Mouse (Mus musculus) forebrain, embryonic 11.5 days (tissue): ENCODE results near the gene Sgcd. TPM values are rescaled to one million over a fixed set of nuclear protein-coding genes. Genes with fewer than 3 reads are reported as not detected.
A peak's percentile ranks its signal among the peaks of the same experiment; 100 is the strongest.

Experiments
- ATAC-seq: fragments of 200-750 bp; cut with Nextera tagmentation; replicated peaks from 2 replicates; pipeline ENCODE4 v1.8.0; 2017; ENCODE audit warnings: moderate TSS enrichment; ENCODE audit not compliant: low FRiP score
- DNase-seq: peaks from one replicate; pipeline ENCODE4 v3.0.0-alpha.2; 2017; ENCODE audit warnings: low spot score
- H3K27ac ChIP-seq: fragments of 300-500 bp; sonication (generic); 2 replicates; pipeline ENCODE4 v1.5.1; 2014; ENCODE audit warnings: low read depth, low read length
- H3K27me3 ChIP-seq: fragments of 300-500 bp; sonication (generic); 2 replicates; pipeline ENCODE4 v1.6.1; 2014; ENCODE audit warnings: mild to moderate bottlenecking, low read length, mixed read lengths; ENCODE audit not compliant: control insufficient read depth, insufficient read depth
- H3K36me3 ChIP-seq: fragments of 300-500 bp; sonication (generic); 2 replicates; pipeline ENCODE4 v1.6.1; 2014; ENCODE audit warnings: mild to moderate bottlenecking, low read length, moderate library complexity, mixed read lengths; ENCODE audit not compliant: control insufficient read depth, insufficient read depth
- H3K4me1 ChIP-seq: fragments of 300-500 bp; sonication (generic); replicated peaks from 2 replicates; pipeline ENCODE4 v1.6.1; 2014; ENCODE audit warnings: low read length, mixed read lengths; ENCODE audit not compliant: control insufficient read depth, insufficient read depth
- H3K4me2 ChIP-seq: fragments of 300-500 bp; sonication (generic); 2 replicates; pipeline ENCODE4 v1.6.1; 2014; ENCODE audit warnings: low read depth, mild to moderate bottlenecking, low read length, moderate library complexity, mixed read lengths; ENCODE audit not compliant: severe bottlenecking
- H3K4me3 ChIP-seq: fragments of 300-500 bp; sonication (generic); 2 replicates; pipeline ENCODE4 v1.5.1; 2014; ENCODE audit warnings: low read depth, low read length
- H3K9ac ChIP-seq: fragments of 300-500 bp; sonication (generic); 2 replicates; pipeline ENCODE4 v1.6.1; 2014; ENCODE audit warnings: low read length
- H3K9me3 ChIP-seq: fragments of 300-500 bp; sonication (generic); 2 replicates; pipeline ENCODE4 v1.6.1; 2016; ENCODE audit warnings: low read length, mixed read lengths; ENCODE audit not compliant: control insufficient read depth
- WGBS: fragments of 180-500 bp; shearing (Covaris S2); extraction: QIAGEN DNeasy Blood & Tissue Kit; methylation state at CpG from one replicate; pipeline ENCODE4 v1.1.7; 2014; 5-methylcytosine and 5-hydroxymethylcytosine counted together
- polyA plus RNA-seq: library from polyadenylated mRNA; unstranded; fragments of >200 nt; fragmentation: Nextera tagmentation; extraction: Ambion mirVana; gene quantifications from 2 replicates; pipeline ENCODE4 v1.2.1, GENCODE M21; 2014

Sgcd gene
- polyA plus RNA-seq, 1 experiment from 2014 or later, result 2.3 TPM

DNA sequence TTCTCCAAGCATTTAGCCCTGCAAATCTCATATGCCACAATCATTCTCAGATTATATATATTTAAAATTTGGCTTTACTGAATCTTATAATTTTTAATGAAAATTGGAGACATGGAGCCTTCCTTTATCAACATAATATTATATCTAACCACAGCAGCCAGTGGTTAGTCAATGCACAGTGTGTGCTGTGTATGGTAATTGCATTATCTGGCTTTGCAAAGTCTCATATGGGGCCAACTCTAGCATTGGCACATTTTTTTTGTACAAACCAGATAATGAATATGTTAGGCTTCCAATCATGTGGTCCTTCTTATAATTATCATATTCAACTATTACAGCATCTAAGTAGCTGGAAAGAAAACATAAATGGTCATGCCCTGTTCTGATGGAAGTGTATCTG is 599.4 kb downstream of the Sgcd start:
- H3K4me2 ChIP-seq, result no peak overlapping the region
- no peak overlapping the region for H3K9ac ChIP-seq
- DNase-seq (no peak), ATAC-seq (no peak)
- no peaks in the 10 kb centered on the region for H3K36me3 ChIP-seq
- no peaks in the 10 kb centered on the region for H3K9me3 ChIP-seq
- no peak overlapping the region for H3K4me3 ChIP-seq
- no peaks in the 10 kb centered on the region for H3K27me3 ChIP-seq
- H3K27ac ChIP-seq, result no peak overlapping the region
- H3K4me1 ChIP-seq, result no peaks in the 10 kb centered on the region

DNA sequence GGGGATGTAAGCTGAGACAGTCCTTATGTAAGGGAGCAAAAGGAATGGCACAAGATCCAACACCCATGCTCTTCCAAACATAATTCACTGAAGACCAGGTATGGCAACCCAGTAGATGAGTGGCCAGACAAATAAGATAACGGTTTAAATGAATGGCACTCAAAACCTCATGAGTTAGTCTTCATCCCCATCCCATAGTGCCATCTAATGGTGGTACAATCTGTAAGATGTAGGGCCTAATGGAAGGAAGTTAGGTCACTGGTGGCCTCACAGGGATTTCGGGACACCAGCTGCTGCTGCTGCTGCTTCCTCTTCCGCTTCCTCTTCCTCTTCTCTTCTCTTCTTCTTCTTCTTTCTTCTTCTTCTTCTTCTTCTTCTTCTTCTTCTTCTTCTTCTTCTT is 601.0 kb downstream of the Sgcd start:
- 88% methylated on average over 3 of the region's 3 CpGs for WGBS
- Histone ChIP-seq H3K27ac (no peak overlapping the region), H3K27me3 (no peaks in the 10 kb centered on the region), H3K4me2 (no peak overlapping the region), H3K9me3 (no peaks in the 10 kb centered on the region), H3K36me3 (no peaks in the 10 kb centered on the region), H3K4me3 (no peak overlapping the region), H3K9ac (no peak overlapping the region), H3K4me1 (no peaks in the 10 kb centered on the region)
- no peak for DNase-seq
- no peak for ATAC-seq

DNA sequence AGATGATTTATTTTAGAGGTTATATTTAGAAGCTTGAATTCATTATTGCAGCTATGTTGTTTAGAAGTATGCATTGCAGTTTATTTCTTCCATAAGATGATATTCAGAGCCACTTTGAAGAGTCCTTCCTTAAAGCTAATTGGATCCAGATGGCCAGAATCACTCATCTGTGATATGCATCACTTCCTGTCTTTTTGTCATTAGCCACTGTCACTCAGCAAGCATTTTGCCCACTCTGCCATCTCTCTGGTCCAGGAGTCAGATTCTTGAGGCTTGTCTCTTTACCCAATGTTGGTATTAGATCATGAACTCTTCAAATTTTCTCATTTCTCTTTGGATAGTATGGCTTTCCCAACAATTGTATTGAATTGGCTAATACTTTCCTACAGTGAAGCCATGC is 602.6 kb downstream of the Sgcd start:
- Histone ChIP-seq H3K4me2 (no peak overlapping the region), H3K27me3 (no peaks in the 10 kb centered on the region), H3K27ac (no peak overlapping the region), H3K4me1 (0 out of 2 replicates have a peak, but pooled peaks cover 2% of the 10 kb centered on the region), H3K4me3 (no peak overlapping the region), H3K9ac (no peak overlapping the region), H3K9me3 (no peaks in the 10 kb centered on the region), H3K36me3 (no peaks in the 10 kb centered on the region)
- DNase-seq (no peak), ATAC-seq (no peak)

GRCm38 (mm10) chr11:47379630-47379958 is 609.2 kb downstream of the Sgcd start:
- peak; percentile 53 for ATAC-seq
- Histone ChIP-seq H3K27me3 (no peaks in the 10 kb centered on the region), H3K36me3 (no peaks in the 10 kb centered on the region), H3K4me3 (no peak overlapping the region), H3K27ac (no peak overlapping the region), H3K9me3 (no peaks in the 10 kb centered on the region), H3K9ac (peak overlapping the region; percentile 54; the same call in 1 of the 2 replicates), H3K4me2 (no peak overlapping the region), H3K4me1 (peaks cover 6% of the 10 kb centered on the region; the same call in 1 of the 2 replicates)
- WGBS, result 41% methylated on average over 4 of the region's 4 CpGs
- no peak for DNase-seq

DNA sequence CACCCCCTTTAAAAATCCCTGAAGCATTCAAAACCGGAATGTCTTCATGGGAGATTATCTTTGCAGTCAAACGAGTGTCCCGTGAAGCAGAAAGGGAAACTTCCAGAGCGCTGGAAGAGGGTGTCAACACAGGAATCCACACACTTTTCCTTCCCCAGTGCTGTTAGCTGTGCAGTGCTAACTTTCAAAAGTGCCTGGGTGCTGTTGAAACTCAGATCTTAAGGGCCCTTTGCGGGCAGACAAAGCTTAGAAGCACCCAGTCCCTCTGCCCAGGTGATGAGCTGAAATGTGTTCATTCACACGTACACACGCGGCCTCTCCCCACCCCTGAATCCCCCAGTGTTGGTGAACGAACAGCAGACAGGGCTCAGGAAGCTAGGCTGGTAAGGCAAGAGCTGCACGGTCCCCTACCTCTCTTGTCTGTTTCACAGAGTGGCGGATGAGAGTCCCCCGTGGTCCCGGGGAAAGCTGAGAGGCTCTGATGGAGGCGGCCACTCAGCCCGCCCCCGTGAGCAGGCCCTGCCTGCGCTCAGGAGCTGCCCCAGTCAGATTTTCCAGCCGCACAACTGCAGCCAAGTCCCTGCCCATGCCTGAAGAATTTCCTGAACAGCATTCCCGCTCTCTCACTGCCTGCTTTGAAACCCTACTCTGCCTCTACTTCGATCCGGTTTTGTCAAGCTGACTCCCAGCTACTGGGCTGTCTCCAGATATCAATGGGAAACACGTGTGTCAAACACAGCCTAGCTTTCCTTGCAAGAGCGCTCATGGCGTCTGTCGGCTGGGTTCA is 609.7 kb downstream of the Sgcd start:
- peak overlapping the region; percentile 9; the same call in 1 of the 2 replicates for H3K4me3 ChIP-seq
- WGBS, result 15% methylated on average over 25 of the region's 25 CpGs
- ATAC-seq (peak; percentile 82), DNase-seq (peak; percentile 76)
- H3K4me2 ChIP-seq, result peak overlapping the region; percentile 45
- no peak overlapping the region for H3K27ac ChIP-seq
- H3K27me3 ChIP-seq, result no peaks in the 10 kb centered on the region
- H3K4me1 ChIP-seq, result peaks cover 6% of the 10 kb centered on the region; the same call in 1 of the 2 replicates
- no peaks in the 10 kb centered on the region for H3K9me3 ChIP-seq
- peak overlapping the region; percentile 54 for H3K9ac ChIP-seq
- H3K36me3 ChIP-seq, result no peaks in the 10 kb centered on the region

GRCm38 (mm10) chr11:47377421-47377820 is 611.3 kb downstream of the Sgcd start:
- no peaks in the 10 kb centered on the region for H3K36me3 ChIP-seq
- H3K9me3 ChIP-seq, result no peaks in the 10 kb centered on the region
- 69% methylated on average over 6 of the region's 6 CpGs for WGBS
- no peak overlapping the region for H3K4me2 ChIP-seq
- no peak overlapping the region for H3K9ac ChIP-seq
- H3K27ac ChIP-seq, result no peak overlapping the region
- H3K4me1 ChIP-seq, result peaks cover 6% of the 10 kb centered on the region; the same call in 1 of the 2 replicates
- no peak overlapping the region for H3K4me3 ChIP-seq
- H3K27me3 ChIP-seq, result no peaks in the 10 kb centered on the region
- ATAC-seq (no peak), DNase-seq (no peak)

DNA sequence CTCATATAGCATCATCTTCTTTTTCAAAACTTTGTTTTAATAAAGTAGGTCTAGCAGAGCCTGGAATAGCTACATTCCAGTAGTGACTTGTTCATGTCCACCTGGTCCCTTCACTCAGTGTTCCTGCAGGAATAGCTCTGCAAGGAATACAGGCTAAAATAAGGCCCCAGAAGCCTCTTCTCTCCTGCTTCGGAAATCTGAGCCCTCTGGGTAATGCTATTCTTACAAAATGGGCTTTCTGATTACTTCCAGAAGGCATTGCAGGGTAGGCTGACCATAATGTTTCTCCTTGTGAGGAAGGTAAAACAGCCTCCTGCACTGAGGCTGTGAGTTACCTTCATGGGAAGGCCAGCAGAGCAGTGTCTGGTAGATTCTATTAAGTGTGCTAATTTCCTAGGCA is 611.9 kb downstream of the Sgcd start:
- Histone ChIP-seq H3K4me1 (peaks cover 6% of the 10 kb centered on the region; the same call in 1 of the 2 replicates), H3K27me3 (no peaks in the 10 kb centered on the region), H3K27ac (no peak overlapping the region), H3K9me3 (no peaks in the 10 kb centered on the region), H3K9ac (no peak overlapping the region), H3K4me2 (no peak overlapping the region), H3K4me3 (no peak overlapping the region), H3K36me3 (no peaks in the 10 kb centered on the region)
- 56% methylated on average over 1 of the region's 1 CpGs for WGBS
- DNase-seq (no peak), ATAC-seq (no peak)

DNA sequence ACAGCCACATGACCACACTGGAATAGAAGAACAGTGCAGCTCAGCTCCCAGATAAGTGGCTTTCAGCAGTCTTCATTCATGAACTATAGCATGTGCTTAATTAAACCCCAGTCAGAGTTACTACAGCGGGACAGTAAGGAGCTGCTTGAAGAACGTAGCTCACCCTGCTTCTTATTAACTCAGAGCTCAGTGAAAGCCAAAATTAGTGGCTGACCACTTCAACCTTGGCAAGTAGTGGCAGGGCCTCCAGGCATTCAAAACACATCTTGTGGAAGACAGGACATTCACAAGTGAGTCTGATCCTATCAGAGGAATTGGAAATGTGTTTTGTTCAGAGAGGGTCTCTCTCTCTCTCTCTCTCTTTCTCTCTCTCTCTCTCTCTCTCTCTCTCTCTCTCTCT is 617.2 kb downstream of the Sgcd start:
- no peak overlapping the region for H3K4me2 ChIP-seq
- H3K27ac ChIP-seq, result no peak overlapping the region
- no peaks in the 10 kb centered on the region for H3K36me3 ChIP-seq
- no peak overlapping the region for H3K9ac ChIP-seq
- no peaks in the 10 kb centered on the region for H3K4me1 ChIP-seq
- H3K9me3 ChIP-seq, result no peaks in the 10 kb centered on the region
- H3K27me3 ChIP-seq, result no peaks in the 10 kb centered on the region
- DNase-seq (no peak), ATAC-seq (no peak)
- WGBS, result 51% methylated on average over 2 of the region's 2 CpGs
- H3K4me3 ChIP-seq, result no peak overlapping the region

- Histone ChIP-seq H3K27me3 (no peaks in the 10 kb centered on the region), H3K4me3 (no peak overlapping the region), H3K36me3 (no peaks in the 10 kb centered on the region), H3K9me3 (no peaks in the 10 kb centered on the region), H3K4me1 (no peaks in the 10 kb centered on the region), H3K27ac (no peak overlapping the region), H3K9ac (no peak overlapping the region), H3K4me2 (no peak overlapping the region)
- 84% methylated on average over 2 of the region's 2 CpGs for WGBS
- ATAC-seq (no peak), DNase-seq (no peak)
These were observed 637.2 kb downstream of the Sgcd start for GRCm38 (mm10) chr11:47351585-47351984.
